Mouse (Mus musculus) heart, adult 2 months (tissue): ENCODE measurements around the gene Pkhd1.

Experiments used
- CTCF ChIP-seq: fragments of 200-600 bp; IDR thresholded peaks from 2 replicates; pipeline ENCODE4 v1.8.1; 2022; ENCODE audit warnings: antibody characterized with exemption, mild to moderate bottlenecking, moderate library complexity
- POLR2A ChIP-seq: fragments of 200-500 bp; IDR thresholded peaks from 2 replicates; pipeline ENCODE4 v1.6.1; 2011; ENCODE audit warnings: mild to moderate bottlenecking, low read depth, low read length, control low read depth; ENCODE audit not compliant: insufficient read depth

- TF ChIP-seq POLR2A: no peak
- TF ChIP-seq CTCF: no peak
These were observed 548.1 kb downstream of the Pkhd1 start for GRCm38 (mm10) chr1:20069733-20070132.
